Mouse (Mus musculus): Measurements from ENCODE around the gene Paqr8. TPM values are rescaled to one million over a fixed set of nuclear protein-coding genes. Genes with fewer than 3 reads are reported as not detected.
A peak's percentile ranks its signal among the peaks of the same experiment; 100 is the strongest.

The Paqr8 gene
- polyA plus RNA-seq, 1 experiment from 2014 or later = 12.1 TPM

- Histone ChIP-seq H3K9ac (ENCODE audit: low read length) (no peak overlapping the region), H3K4me1 (replicated peaks; ENCODE audit: control insufficient read depth, insufficient read depth) (0 out of 2 replicates have a peak, but pooled peaks cover 4% of the 10 kb centered on the region), H3K4me2 (replicated peaks; ENCODE audit: low read depth) (no peak overlapping the region), H3K27ac (replicated peaks) (no peak overlapping the region), H3K9me3 (ENCODE audit: control insufficient read depth, low read length) (no peaks in the 10 kb centered on the region), H3K4me3 (ENCODE audit: low read depth, low read length) (no peak overlapping the region), H3K27me3 (ENCODE audit: control insufficient read depth, insufficient read depth, low read length) (no peaks in the 10 kb centered on the region), H3K36me3 (ENCODE audit: control insufficient read depth, insufficient read depth, low read length) (no peaks in the 10 kb centered on the region)
- 0 out of 2 replicates have a peak, but pooled peaks have one; percentile 8 for ATAC-seq (ENCODE audit: low FRiP score, low TSS enrichment)
- 86% methylated on average over 3 of the region's 3 CpGs for WGBS
- DNase-seq (ENCODE audit: low spot score) = no peak
- TF ChIP-seq CTCF (IDR thresholded peaks at IDR 0.05; ENCODE audit: low read depth) (no peak), EP300 (optimal IDR thresholded peaks at IDR 0.05) (no peak)
Measured at GRCm38 (mm10) chr1:20914769-20915168, 24.4 kb downstream of the Paqr8 start.

GRCm38 (mm10) chr1:20915608-20916007, 25.2 kb downstream of the Paqr8 start:
- Histone ChIP-seq H3K4me3 (ENCODE audit: low read depth, low read length) (no peak overlapping the region), H3K27me3 (ENCODE audit: control insufficient read depth, insufficient read depth, low read length) (no peaks in the 10 kb centered on the region), H3K36me3 (ENCODE audit: control insufficient read depth, insufficient read depth, low read length) (no peaks in the 10 kb centered on the region), H3K9ac (ENCODE audit: low read length) (no peak overlapping the region), H3K27ac (replicated peaks) (no peak overlapping the region), H3K4me1 (replicated peaks; ENCODE audit: control insufficient read depth, insufficient read depth) (0 out of 2 replicates have a peak, but pooled peaks cover 4% of the 10 kb centered on the region), H3K4me2 (replicated peaks; ENCODE audit: low read depth) (no peak overlapping the region), H3K9me3 (ENCODE audit: control insufficient read depth, low read length) (no peaks in the 10 kb centered on the region)
- ATAC-seq (ENCODE audit: low FRiP score, low TSS enrichment) (no peak), DNase-seq (ENCODE audit: low spot score) (no peak)
- 66% methylated on average over 5 of the region's 5 CpGs for WGBS
- TF ChIP-seq EP300 (optimal IDR thresholded peaks at IDR 0.05) (no peak), CTCF (IDR thresholded peaks at IDR 0.05; ENCODE audit: low read depth) (no peak)

DNA sequence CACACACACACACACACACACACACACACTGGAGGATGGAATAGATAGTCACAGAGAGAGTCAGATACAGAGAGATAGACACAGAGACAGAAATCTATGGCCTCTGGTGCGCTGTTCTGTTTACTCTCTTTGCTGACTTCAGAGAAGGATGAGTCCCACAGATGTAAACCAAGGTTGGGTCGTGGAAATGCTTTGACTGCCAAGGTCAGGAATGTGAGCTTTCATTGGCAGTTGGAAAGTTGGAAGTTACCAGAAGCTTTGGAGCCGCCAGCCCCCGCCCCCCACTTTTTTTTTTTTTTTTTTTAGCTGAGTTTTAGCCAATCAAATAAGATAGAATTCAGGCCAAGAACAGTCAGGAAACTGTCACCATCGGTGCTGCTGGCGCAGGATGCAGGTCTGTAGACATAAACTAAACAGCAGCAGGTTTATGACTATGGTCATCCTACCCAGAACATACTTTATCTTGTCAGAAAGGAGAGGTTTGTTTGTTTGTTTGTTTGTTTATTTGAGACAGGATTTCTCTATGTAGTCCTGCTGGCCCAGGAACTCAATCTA, 27.2 kb downstream of the Paqr8 start:
- DNase-seq (ENCODE audit: low spot score) (no peak), ATAC-seq (ENCODE audit: low FRiP score, low TSS enrichment) (no peak)
- Histone ChIP-seq H3K4me1 (replicated peaks; ENCODE audit: control insufficient read depth, insufficient read depth) (0 out of 2 replicates have a peak, but pooled peaks cover 1% of the 10 kb centered on the region), H3K27ac (replicated peaks) (no peak overlapping the region), H3K4me3 (ENCODE audit: low read depth, low read length) (no peak overlapping the region), H3K9ac (ENCODE audit: low read length) (no peak overlapping the region), H3K36me3 (ENCODE audit: control insufficient read depth, insufficient read depth, low read length) (no peaks in the 10 kb centered on the region), H3K27me3 (ENCODE audit: control insufficient read depth, insufficient read depth, low read length) (no peaks in the 10 kb centered on the region), H3K9me3 (ENCODE audit: control insufficient read depth, low read length) (no peaks in the 10 kb centered on the region), H3K4me2 (replicated peaks; ENCODE audit: low read depth) (no peak overlapping the region)
- TF ChIP-seq EP300 (optimal IDR thresholded peaks at IDR 0.05) (no peak), CTCF (IDR thresholded peaks at IDR 0.05; ENCODE audit: low read depth) (no peak)
- WGBS = 75% methylated on average over 6 of the region's 6 CpGs

DNA sequence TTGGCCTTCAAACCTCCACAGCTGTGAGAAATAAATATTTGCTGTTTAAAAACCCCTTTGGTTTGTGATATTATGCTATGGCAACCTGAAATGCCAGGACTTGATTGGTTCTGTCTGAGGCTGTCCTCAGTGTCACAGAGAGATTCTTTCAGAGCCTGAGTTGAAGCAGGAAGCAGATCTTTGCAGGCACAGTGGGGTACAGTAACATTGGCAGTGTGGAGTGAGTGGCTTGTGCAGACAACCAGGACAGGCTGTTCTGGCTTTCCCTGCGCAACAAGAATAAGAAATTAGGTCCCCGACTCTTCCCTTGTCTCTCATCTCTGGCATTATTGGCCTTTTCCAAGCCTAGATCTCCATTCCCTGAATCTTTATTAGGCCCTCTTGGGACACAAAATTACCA, 29.3 kb downstream of the Paqr8 start:
- 82% methylated on average over 2 of the region's 2 CpGs for WGBS

GRCm38 (mm10) chr1:20921081-20921528, 30.7 kb downstream of the Paqr8 start:
- DNase-seq (ENCODE audit: low spot score) (no peak), ATAC-seq (ENCODE audit: low FRiP score, low TSS enrichment) (no peak)
- TF ChIP-seq EP300 (optimal IDR thresholded peaks at IDR 0.05) (no peak), CTCF (IDR thresholded peaks at IDR 0.05; ENCODE audit: low read depth) (no peak)
- Histone ChIP-seq H3K9ac (ENCODE audit: low read length) (no peak overlapping the region), H3K4me1 (replicated peaks; ENCODE audit: control insufficient read depth, insufficient read depth) (no peaks in the 10 kb centered on the region; the same call in 1 of the 2 replicates), H3K36me3 (ENCODE audit: control insufficient read depth, insufficient read depth, low read length) (no peaks in the 10 kb centered on the region), H3K4me3 (ENCODE audit: low read depth, low read length) (no peak overlapping the region), H3K9me3 (ENCODE audit: control insufficient read depth, low read length) (no peaks in the 10 kb centered on the region), H3K27me3 (ENCODE audit: control insufficient read depth, insufficient read depth, low read length) (no peaks in the 10 kb centered on the region), H3K4me2 (replicated peaks; ENCODE audit: low read depth) (no peak overlapping the region), H3K27ac (replicated peaks) (no peak overlapping the region)
- 81% methylated on average over 10 of the region's 10 CpGs for WGBS

More for the DNA sequence above, 29.3 kb downstream of the Paqr8 start:
- Histone ChIP-seq H3K9ac (ENCODE audit: low read length) (no peak overlapping the region), H3K4me2 (replicated peaks; ENCODE audit: low read depth) (no peak overlapping the region), H3K27ac (replicated peaks) (no peak overlapping the region), H3K9me3 (ENCODE audit: control insufficient read depth, low read length) (no peaks in the 10 kb centered on the region), H3K36me3 (ENCODE audit: control insufficient read depth, insufficient read depth, low read length) (no peaks in the 10 kb centered on the region), H3K27me3 (ENCODE audit: control insufficient read depth, insufficient read depth, low read length) (no peaks in the 10 kb centered on the region), H3K4me1 (replicated peaks; ENCODE audit: control insufficient read depth, insufficient read depth) (no peaks in the 10 kb centered on the region; the same call in 1 of the 2 replicates), H3K4me3 (ENCODE audit: low read depth, low read length) (no peak overlapping the region)
- ATAC-seq (ENCODE audit: low FRiP score, low TSS enrichment) (no peak), DNase-seq (ENCODE audit: low spot score) (no peak)
- TF ChIP-seq EP300 (optimal IDR thresholded peaks at IDR 0.05) = no peak
- no peak for TF ChIP-seq CTCF (IDR thresholded peaks at IDR 0.05; ENCODE audit: low read depth)

GRCm38 (mm10) chr1:20922612-20923399, 32.4 kb downstream of the Paqr8 start:
- Histone ChIP-seq H3K36me3 (ENCODE audit: control insufficient read depth, insufficient read depth, low read length) (no peaks in the 10 kb centered on the region), H3K9me3 (ENCODE audit: control insufficient read depth, low read length) (no peaks in the 10 kb centered on the region), H3K4me2 (replicated peaks; ENCODE audit: low read depth) (peak overlapping the region; percentile 38), H3K4me1 (replicated peaks; ENCODE audit: control insufficient read depth, insufficient read depth) (no peaks in the 10 kb centered on the region; the same call in 1 of the 2 replicates), H3K9ac (ENCODE audit: low read length) (no peak overlapping the region), H3K4me3 (ENCODE audit: low read depth, low read length) (no peak overlapping the region), H3K27ac (replicated peaks) (peak overlapping the region; percentile 20), H3K27me3 (ENCODE audit: control insufficient read depth, insufficient read depth, low read length) (no peaks in the 10 kb centered on the region)
- 31% methylated on average over 11 of the region's 11 CpGs for WGBS
- TF ChIP-seq EP300 (optimal IDR thresholded peaks at IDR 0.05) (no peak), CTCF (IDR thresholded peaks at IDR 0.05; ENCODE audit: low read depth) (no peak)
- DNase-seq (ENCODE audit: low spot score) (no peak), ATAC-seq (ENCODE audit: low FRiP score, low TSS enrichment) (no peak)

Measured in stomach, postnatal 0 days (tissue).